Mouse (Mus musculus) adrenal gland (tissue): ENCODE results near the gene Cpeb2.

Source experiments
- intact Hi-C: fragments of 180-260 bp; cut with DNase I; formaldehyde crosslinking; loops from one replicate; pipeline ENCODE4 v1.15.1; 2025

Cpeb2 gene

GRCm38 (mm10) chr5:43236476-43236875, 3.5 kb downstream of the Cpeb2 start:
- intact Hi-C loops: loop anchor here (10.0 kb wide), 4 partner anchors 118 to 552 kb away; no protein-coding TSS in a partner anchor

- intact Hi-C loops: loop anchor here (10.0 kb wide), 4 partner anchors 118 to 552 kb away; no protein-coding TSS in a partner anchor
Observed at GRCm38 (mm10) chr5:43237238-43237637, 4.3 kb downstream of the Cpeb2 start.

- intact Hi-C loops: loop anchor here (10.0 kb wide), 4 partner anchors 116 to 554 kb away; no protein-coding TSS in a partner anchor
Observed at GRCm38 (mm10) chr5:43239141-43239835, 6.3 kb downstream of the Cpeb2 start.

GRCm38 (mm10) chr5:43240729-43241128, 7.8 kb downstream of the Cpeb2 start:
- intact Hi-C loops: no loop called here

GRCm38 (mm10) chr5:43246236-43246635, 13.3 kb downstream of the Cpeb2 start:
- intact Hi-C loops: no loop called here

GRCm38 (mm10) chr5:43246954-43247353, 14.0 kb downstream of the Cpeb2 start:
- intact Hi-C loops: no loop called here

GRCm38 (mm10) chr5:43248001-43248430, 15.0 kb downstream of the Cpeb2 start:
- intact Hi-C loops: no loop called here

GRCm38 (mm10) chr5:43257490-43257889, 24.5 kb downstream of the Cpeb2 start:
- intact Hi-C loops: no loop called here

- intact Hi-C loops: no loop called here
Observed at GRCm38 (mm10) chr5:43258472-43259142, 25.6 kb downstream of the Cpeb2 start.

GRCm38 (mm10) chr5:43261814-43262213, 28.8 kb downstream of the Cpeb2 start:
- intact Hi-C loops: no loop called here

GRCm38 (mm10) chr5:43263951-43264350, 31.0 kb downstream of the Cpeb2 start:
- intact Hi-C loops: no loop called here

GRCm38 (mm10) chr5:43264696-43265095, 31.7 kb downstream of the Cpeb2 start:
- intact Hi-C loops: no loop called here

GRCm38 (mm10) chr5:43277982-43278381, 45.0 kb downstream of the Cpeb2 start:
- intact Hi-C loops: no loop called here

GRCm38 (mm10) chr5:43279774-43280173, 46.8 kb downstream of the Cpeb2 start:
- intact Hi-C loops: no loop called here

GRCm38 (mm10) chr5:43285756-43286155, 52.8 kb downstream of the Cpeb2 start:
- intact Hi-C loops: no loop called here

- intact Hi-C loops: no loop called here
Observed at GRCm38 (mm10) chr5:43289752-43290446, 56.9 kb downstream of the Cpeb2 start.

- intact Hi-C loops: no loop called here
Observed at GRCm38 (mm10) chr5:43293136-43293535, 60.2 kb downstream of the Cpeb2 start.

- intact Hi-C loops: no loop called here
Observed at GRCm38 (mm10) chr5:43297459-43297858, 64.5 kb downstream of the Cpeb2 start.

- intact Hi-C loops: no loop called here
Observed at GRCm38 (mm10) chr5:43298975-43299374, 66.0 kb downstream of the Cpeb2 start.

GRCm38 (mm10) chr5:43300076-43300475, 67.1 kb downstream of the Cpeb2 start:
- intact Hi-C loops: no loop called here

- intact Hi-C loops: no loop called here
Observed at GRCm38 (mm10) chr5:43300979-43301378, 68.0 kb downstream of the Cpeb2 start.

- intact Hi-C loops: no loop called here
Observed at GRCm38 (mm10) chr5:43303504-43303903, 70.5 kb downstream of the Cpeb2 start.
